Comparison of ENCODE assay signal across 8 mouse cellular contexts in the genomic region with DNA sequence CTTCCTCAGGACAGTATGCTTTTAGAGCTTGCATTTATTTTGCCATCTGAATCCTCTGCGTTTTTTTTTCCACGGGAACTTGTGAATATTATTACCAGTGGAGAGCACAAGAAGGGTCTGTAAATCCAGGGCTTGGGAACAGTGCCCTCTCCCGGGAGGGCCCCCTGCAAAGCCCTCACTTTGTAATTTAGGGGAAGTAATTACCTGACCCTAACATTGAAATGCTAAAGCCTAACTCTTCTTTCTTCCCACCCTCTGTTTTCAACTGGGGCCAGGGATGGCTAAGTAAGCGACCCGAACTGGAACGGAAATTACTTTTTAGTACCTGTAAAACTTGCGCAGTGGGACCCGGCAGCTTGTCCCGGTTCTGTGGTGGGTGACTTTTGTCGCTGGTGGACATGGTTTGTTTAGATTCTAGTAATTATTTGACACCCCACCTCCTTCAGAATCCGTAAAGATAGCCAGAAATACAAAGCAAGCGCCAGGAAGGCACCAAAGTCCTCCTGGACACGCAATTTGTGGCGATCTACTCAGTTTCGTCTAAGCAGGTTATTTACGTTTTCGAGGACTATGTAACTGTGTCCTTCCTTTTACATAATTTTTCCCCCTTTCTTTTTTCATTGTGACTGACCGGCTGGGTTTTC. TPM values are rescaled to one million over a fixed set of nuclear protein-coding genes. Genes with fewer than 3 reads are reported as not detected.
A peak's percentile ranks its signal among the peaks of the same experiment; 100 is the strongest.
DNase-seq lines count a peak whose midpoint lies in the region; ATAC-seq and TF ChIP-seq lines count a peak whose summit lies in the region.

No protein-coding gene starts in this region.

- no peak for ATAC-seq in cerebellum, adult (ENCODE audit: insufficient number of reproducible peaks, low FRiP score, low TSS enrichment)
- ATAC-seq in heart, embryonic 16.5 days (replicated peaks; ENCODE audit: extremely low read depth, insufficient read depth, low FRiP score): no peak
- no peak for ATAC-seq in liver, embryonic 15.5 days (ENCODE audit: insufficient read depth)

- peak overlapping the region; percentile 37 for H3K4me3 ChIP-seq in cerebellum, adult 2 months (replicated peaks; ENCODE audit: insufficient read depth, low read depth, low read length)
- H3K4me3 ChIP-seq in E14TG2a.4 (replicated peaks; ENCODE audit: low read length): peak overlapping the region; percentile 73
- peak overlapping the region; percentile 45 for H3K4me3 ChIP-seq in heart, embryonic 16.5 days (ENCODE audit: low read length)
- peak overlapping the region; percentile 31 for H3K4me3 ChIP-seq in liver, embryonic 15.5 days (replicated peaks)

- H3K36me3 ChIP-seq in E14TG2a.4 (ENCODE audit: insufficient read depth, low read length): no peaks in the 10 kb centered on the region
- no peaks in the 10 kb centered on the region for H3K36me3 ChIP-seq in heart, embryonic 16.5 days (ENCODE audit: control insufficient read depth, insufficient read depth)
- no peaks in the 10 kb centered on the region for H3K36me3 ChIP-seq in liver, embryonic 15.5 days (replicated peaks)

- no peak for TF ChIP-seq CTCF in cerebellum, adult 2 months (IDR thresholded peaks at IDR 0.05; ENCODE audit: borderline replicate concordance, insufficient read depth, low read depth, low read length)
- peak; percentile 9; the same call in 1 of the 2 replicates for TF ChIP-seq CTCF in E14TG2a.4 (conservative IDR thresholded peaks at IDR 0.05; ENCODE audit: low read length)

- TF ChIP-seq POLR2A in cerebellum, adult 2 months (IDR thresholded peaks at IDR 0.05; ENCODE audit: borderline replicate concordance, insufficient read depth, low read length): no peak

- 0 out of 2 replicates have a peak overlapping the region, but pooled peaks have one; percentile 22 for H3K27ac ChIP-seq in cerebellum, adult 2 months (ENCODE audit: insufficient read depth, low read length)
- H3K27ac ChIP-seq in heart, embryonic 16.5 days (ENCODE audit: low read length): no peak overlapping the region
- H3K27ac ChIP-seq in liver, embryonic 15.5 days (replicated peaks): no peak overlapping the region

- H3K9ac ChIP-seq in heart, embryonic 16.5 days (ENCODE audit: low read length): no peak overlapping the region; the same call in 1 of the 2 replicates
- H3K9ac ChIP-seq in liver, embryonic 15.5 days: no peak overlapping the region

- no peaks in the 10 kb centered on the region for H3K27me3 ChIP-seq in cerebellum, adult 2 months (ENCODE audit: control insufficient read depth, insufficient read depth, low read length)
- H3K27me3 ChIP-seq in E14TG2a.4 (ENCODE audit: insufficient read depth, low read length): peaks cover 73% of the 10 kb centered on the region
- peaks cover 37% of the 10 kb centered on the region for H3K27me3 ChIP-seq in heart, embryonic 16.5 days (ENCODE audit: control insufficient read depth, insufficient read depth, low read length)
- H3K27me3 ChIP-seq in liver, embryonic 15.5 days: peaks cover 57% of the 10 kb centered on the region

- H3K4me2 ChIP-seq in heart, embryonic 16.5 days (ENCODE audit: low read depth, low read length): peak overlapping the region; percentile 65
- peak overlapping the region; percentile 59 for H3K4me2 ChIP-seq in liver, embryonic 15.5 days

- 44% methylated on average over 18 of the region's 18 CpGs for WGBS in cerebellum, adult 2 months
- 3% methylated on average over 18 of the region's 18 CpGs for WGBS in heart, embryonic 16.5 days
- WGBS in liver, embryonic 15.5 days (ENCODE audit: insufficient replicate concordance): 1% methylated on average over 18 of the region's 18 CpGs

- H3K9me3 ChIP-seq in E14TG2a.4 (ENCODE audit: low read length): no peaks in the 10 kb centered on the region
- H3K9me3 ChIP-seq in heart, embryonic 16.5 days (replicated peaks; ENCODE audit: control insufficient read depth, low read length): no peaks in the 10 kb centered on the region
- no peaks in the 10 kb centered on the region for H3K9me3 ChIP-seq in liver, embryonic 15.5 days (replicated peaks)

- H3K4me1 ChIP-seq in cerebellum, adult 2 months (ENCODE audit: control insufficient read depth, insufficient read depth, low read length): 0 out of 2 replicates have a peak, but pooled peaks cover 4% of the 10 kb centered on the region
- peaks cover 71% of the 10 kb centered on the region for H3K4me1 ChIP-seq in E14TG2a.4 (replicated peaks; ENCODE audit: low read depth, low read length)
- peaks cover 3% of the 10 kb centered on the region; the same call in 1 of the 2 replicates for H3K4me1 ChIP-seq in heart, embryonic 16.5 days (ENCODE audit: control insufficient read depth, insufficient read depth, low read length)
- peaks cover 8% of the 10 kb centered on the region; the same call in 1 of the 2 replicates for H3K4me1 ChIP-seq in liver, embryonic 15.5 days (replicated peaks)

- DNase-seq in cerebellum, adult 2 months: no peak
- no peak for DNase-seq in ovary, postnatal 36 days (ENCODE audit: low spot score)
- no peak for DNase-seq in adrenal gland, postnatal 25 days
- DNase-seq in ovary, postnatal 14 days (ENCODE audit: low spot score): no peak

RNA-seq across cellular contexts. Expression of a gene that starts 44.9 kb away (rescaled TPM):
- 0.49 TPM in 2 replicates for polyA plus RNA-seq in cerebellum, adult 2 months (2012; rRNA removed)
- polyA plus RNA-seq in heart, embryonic 16.5 days (2015; fragmentation: Nextera tagmentation; extraction: Ambion mirVana): not detected in 2 replicates
- polyA plus RNA-seq in liver, embryonic 15.5 days (2015; fragmentation: Nextera tagmentation; extraction: Ambion mirVana): not detected in 2 replicates
- not detected in 2 replicates for total RNA-seq in adrenal gland, postnatal 25 days (2021)

RNA-seq across cellular contexts. Expression of a gene that starts 59.5 kb away (rescaled TPM):
- polyA plus RNA-seq in cerebellum, adult 2 months (2012; rRNA removed): 27.5 and 30.4 TPM in 2 replicates
- not detected in 2 replicates for polyA plus RNA-seq in heart, embryonic 16.5 days (2015; fragmentation: Nextera tagmentation; extraction: Ambion mirVana)
- polyA plus RNA-seq in liver, embryonic 15.5 days (2015; fragmentation: Nextera tagmentation; extraction: Ambion mirVana): not detected in 2 replicates
- not detected in 2 replicates for total RNA-seq in adrenal gland, postnatal 25 days (2021)

Comparison
In these comparisons a context has a peak if more than half of its experiments do, and no peak if none do; other contexts are left out.
1. RNA of a gene that starts 59.5 kb away (polyA plus RNA-seq): 27.5 to 30.4 TPM in cerebellum, adult 2 months; not detected in liver, embryonic 15.5 days and not detected in heart, embryonic 16.5 days; every median in the first group is over 10 times any median in the second.
2. Peak in every context shown above with its lines, with median percentiles within 50 percentile points of each other: H3K4me3 ChIP-seq.